Mouse (Mus musculus) heart, embryonic 12.5 days (tissue): Measurements from ENCODE around the gene Cpeb3. TPM values are rescaled to one million over a fixed set of nuclear protein-coding genes. Genes with fewer than 3 reads are reported as not detected.
"Not testable (repeated sequence)": the region's sequence is repeated elsewhere in the genome, so short reads cannot be mapped to it uniquely, and the experiment has no call there.

Source experiments
- ATAC-seq: fragments of 200-750 bp; cut with Nextera tagmentation; 2 replicates; pipeline ENCODE4 v1.8.0; 2017; ENCODE audit warnings: moderate TSS enrichment, moderate library complexity; ENCODE audit not compliant: insufficient number of reproducible peaks, low FRiP score
- H3K27ac ChIP-seq: fragments of 300-500 bp; sonication (generic); 2 replicates; pipeline ENCODE4 v1.5.1; 2016; ENCODE audit warnings: mild to moderate bottlenecking, moderate library complexity; ENCODE audit not compliant: poor library complexity, severe bottlenecking
- H3K27me3 ChIP-seq: fragments of 300-500 bp; sonication (generic); replicated peaks from 2 replicates; pipeline ENCODE4 v1.6.1; 2016; ENCODE audit warnings: mild to moderate bottlenecking, moderate library complexity
- H3K36me3 ChIP-seq: fragments of 300-500 bp; sonication (generic); 2 replicates; pipeline ENCODE4 v1.6.1; 2016; ENCODE audit warnings: mild to moderate bottlenecking, moderate library complexity
- H3K4me1 ChIP-seq: fragments of 300-500 bp; sonication (generic); replicated peaks from 2 replicates; pipeline ENCODE4 v1.6.1; 2016; ENCODE audit warnings: mild to moderate bottlenecking
- H3K4me2 ChIP-seq: fragments of 300-500 bp; sonication (generic); 2 replicates; pipeline ENCODE4 v1.6.1; 2016; ENCODE audit warnings: mild to moderate bottlenecking, moderate library complexity
- H3K4me3 ChIP-seq: fragments of 300-500 bp; sonication (generic); 2 replicates; pipeline ENCODE4 v1.5.1; 2016; ENCODE audit warnings: mild to moderate bottlenecking
- H3K9ac ChIP-seq: fragments of 300-500 bp; sonication (generic); 2 replicates; pipeline ENCODE4 v1.6.1; 2016; ENCODE audit warnings: mild to moderate bottlenecking, moderate library complexity
- H3K9me3 ChIP-seq: fragments of 300-500 bp; sonication (generic); replicated peaks from 2 replicates; pipeline ENCODE4 v1.6.1; 2016; ENCODE audit warnings: mild to moderate bottlenecking, moderate library complexity
- WGBS: fragments of 180-500 bp; shearing (Covaris S2); methylation state at CpG from one replicate; pipeline ENCODE4 v1.1.7; 2016; 5-methylcytosine and 5-hydroxymethylcytosine counted together
- polyA plus RNA-seq: library from polyadenylated mRNA; unstranded; fragments of >200 nt; fragmentation: Nextera tagmentation; extraction: Ambion mirVana; gene quantifications from 2 replicates; pipeline ENCODE4 v1.2.1, GENCODE M21; 2016

The Cpeb3 gene
- polyA plus RNA-seq, 1 experiment from 2014 or later = 6.8 TPM

DNA sequence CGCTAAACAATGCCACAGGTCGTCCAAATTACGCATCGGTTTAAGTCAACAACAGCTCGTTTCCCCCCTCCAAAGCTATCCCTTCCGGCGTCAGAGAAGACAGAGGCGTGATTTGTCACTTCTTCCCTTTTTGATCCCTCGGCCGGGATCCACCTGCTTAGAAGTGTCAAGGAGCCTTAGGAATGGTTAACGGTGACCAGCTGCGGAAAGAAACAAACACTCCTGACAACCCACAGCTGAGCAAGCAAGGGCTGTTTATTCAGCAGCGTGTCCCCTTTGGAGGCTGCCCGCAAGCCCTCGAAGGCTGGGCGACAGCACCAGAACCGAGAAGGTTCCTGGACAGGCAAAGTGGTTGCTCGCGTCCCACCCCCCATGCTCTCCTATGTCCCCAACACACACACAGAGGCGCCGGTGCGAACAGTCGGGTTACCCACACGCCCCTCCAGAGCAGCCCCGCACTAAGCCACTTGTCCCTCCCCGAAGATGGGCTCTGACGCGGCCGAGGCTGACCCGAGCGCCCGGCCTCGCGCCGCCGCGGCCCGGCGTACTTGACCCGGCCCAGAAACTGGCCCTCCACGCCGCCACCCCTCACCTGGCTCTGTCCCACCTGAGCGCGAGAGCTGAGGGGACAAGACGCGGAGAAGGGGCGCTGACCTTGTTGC lies 1.6 kb downstream of the Cpeb3 start:
- peak overlapping the region; percentile 91 for H3K4me2 ChIP-seq
- under 1% methylated on average over 47 of the region's 47 CpGs for WGBS
- H3K27ac ChIP-seq = peak overlapping the region; percentile 84
- H3K4me3 ChIP-seq = peak overlapping the region; percentile 92
- H3K9me3 ChIP-seq = no peaks in the 10 kb centered on the region
- peak overlapping the region; percentile 99 for H3K9ac ChIP-seq
- peak; percentile 67 for ATAC-seq
- no peaks in the 10 kb centered on the region for H3K27me3 ChIP-seq
- peaks cover 13% of the 10 kb centered on the region for H3K36me3 ChIP-seq
- H3K4me1 ChIP-seq = peaks cover 13% of the 10 kb centered on the region

DNA sequence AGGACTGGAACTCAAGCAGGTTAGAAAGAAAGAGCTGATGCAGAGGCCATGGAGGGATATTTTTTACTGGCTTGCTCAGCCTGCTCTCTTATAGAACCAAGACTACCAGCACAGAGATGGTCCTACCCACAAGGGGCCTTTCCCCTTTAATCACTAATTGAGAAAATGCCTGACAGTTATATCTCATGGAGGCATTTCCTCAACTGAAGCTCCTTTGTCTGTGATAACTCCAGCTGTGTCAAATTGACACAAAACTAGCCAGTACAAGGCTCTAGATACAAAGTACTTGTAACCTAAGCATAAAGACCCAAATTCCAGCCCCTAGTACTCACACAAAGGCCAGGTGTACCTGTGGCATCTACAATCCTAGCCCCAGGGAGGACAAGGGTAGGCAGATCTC lies 3.2 kb downstream of the Cpeb3 start:
- ATAC-seq, H3K27me3 ChIP-seq, H3K9ac ChIP-seq, H3K4me3 ChIP-seq, H3K4me2 ChIP-seq, H3K27ac ChIP-seq, H3K9me3 ChIP-seq, H3K36me3 ChIP-seq: not testable (repeated sequence)
- H3K4me1 ChIP-seq = peaks cover 15% of the 10 kb centered on the region

DNA sequence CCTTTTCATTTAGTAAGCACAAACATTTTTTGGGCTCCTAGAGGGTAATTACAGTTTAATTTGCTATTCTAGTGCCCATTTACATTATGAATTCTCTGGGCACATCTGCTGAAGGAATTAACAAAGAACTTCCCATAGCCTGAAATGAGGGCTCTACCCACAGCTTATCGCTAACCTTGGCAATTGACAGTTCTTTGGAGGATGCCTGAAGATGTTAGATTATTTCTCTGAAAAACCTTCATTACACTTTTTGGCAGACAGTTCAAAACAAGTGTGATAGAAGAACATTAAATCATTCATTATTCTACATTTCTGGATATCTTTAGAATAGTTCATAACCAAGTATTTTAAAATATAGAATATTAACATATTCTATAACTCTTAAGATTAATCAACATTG lies 5.0 kb downstream of the Cpeb3 start:
- Histone ChIP-seq H3K9ac (no peak overlapping the region), H3K36me3 (no peaks in the 10 kb centered on the region), H3K27ac (no peak overlapping the region), H3K4me1 (peaks cover 7% of the 10 kb centered on the region; the same call in 1 of the 2 replicates), H3K4me2 (no peak overlapping the region), H3K4me3 (no peak overlapping the region), H3K9me3 (no peaks in the 10 kb centered on the region), H3K27me3 (no peaks in the 10 kb centered on the region)
- no peak for ATAC-seq
- 87% methylated on average over 1 of the region's 1 CpGs for WGBS

DNA sequence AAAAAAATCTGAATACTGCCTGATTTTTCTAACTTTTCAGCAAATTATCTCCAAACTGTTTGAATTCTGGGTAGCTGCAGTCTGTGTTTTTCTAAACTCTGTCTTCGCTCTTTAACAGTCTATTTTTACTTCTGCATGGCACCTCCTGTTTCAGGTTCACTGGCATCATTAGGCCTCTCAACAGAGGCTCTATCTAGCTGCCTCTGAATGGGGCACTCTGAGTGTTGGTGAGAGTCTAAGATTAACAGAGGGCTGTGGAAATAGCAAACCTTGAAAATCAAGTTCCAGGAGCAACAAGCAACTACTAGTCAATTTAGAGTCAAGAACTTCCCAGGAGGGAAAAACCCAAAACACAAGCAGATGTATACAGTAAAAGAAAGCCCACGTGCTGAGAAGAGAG lies 8.5 kb downstream of the Cpeb3 start:
- no peak for ATAC-seq
- H3K27ac ChIP-seq = no peak overlapping the region
- peaks cover 7% of the 10 kb centered on the region; the same call in 1 of the 2 replicates for H3K4me1 ChIP-seq
- H3K36me3 ChIP-seq = no peaks in the 10 kb centered on the region
- H3K4me2 ChIP-seq = no peak overlapping the region
- no peaks in the 10 kb centered on the region for H3K27me3 ChIP-seq
- H3K9ac ChIP-seq = peak overlapping the region; percentile 47; the same call in 1 of the 2 replicates
- 56% methylated on average over 2 of the region's 2 CpGs for WGBS
- no peaks in the 10 kb centered on the region for H3K9me3 ChIP-seq
- H3K4me3 ChIP-seq = no peak overlapping the region

DNA sequence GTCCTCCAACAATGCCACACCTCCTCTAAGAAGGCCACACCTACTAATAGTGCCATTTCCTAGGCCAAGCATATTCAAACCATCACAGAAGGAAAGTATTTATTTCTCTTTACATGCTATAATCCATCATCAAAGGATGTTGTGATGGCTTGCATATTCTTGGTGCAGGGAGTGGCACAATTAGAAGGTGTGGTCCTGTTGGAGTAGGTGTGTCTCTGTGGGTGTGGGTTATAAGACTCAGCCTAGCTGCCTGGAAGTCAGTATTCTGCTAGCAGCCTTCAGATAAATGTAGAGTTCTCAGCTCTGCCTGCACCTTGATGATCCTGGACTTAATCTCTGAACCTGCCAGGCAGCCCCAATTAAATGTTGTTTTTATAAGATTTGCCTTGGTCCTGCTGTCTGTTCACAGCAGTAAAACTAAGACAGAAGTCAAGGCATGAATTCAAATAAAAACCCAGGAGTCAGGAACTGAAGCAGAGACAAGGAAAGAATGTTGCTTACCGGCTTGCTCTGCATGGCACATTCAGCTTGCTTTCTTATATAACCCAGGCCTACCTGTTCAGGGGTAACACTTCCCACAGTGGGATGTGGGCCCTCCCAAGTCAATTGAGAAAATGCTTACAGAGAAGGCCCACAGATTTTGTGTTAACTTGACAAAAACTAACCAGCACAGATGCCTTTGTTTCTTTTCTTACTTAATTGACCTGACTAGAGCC lies 10.1 kb downstream of the Cpeb3 start:
- no peaks in the 10 kb centered on the region for H3K9me3 ChIP-seq
- ATAC-seq = no peak
- H3K36me3 ChIP-seq = no peaks in the 10 kb centered on the region
- H3K27ac ChIP-seq = no peak overlapping the region
- H3K4me1 ChIP-seq = peaks cover 8% of the 10 kb centered on the region; the same call in 1 of the 2 replicates
- H3K9ac ChIP-seq = no peak overlapping the region
- no peak overlapping the region for H3K4me3 ChIP-seq
- H3K4me2 ChIP-seq = no peak overlapping the region
- 59% methylated on average over 1 of the region's 1 CpGs for WGBS
- no peaks in the 10 kb centered on the region for H3K27me3 ChIP-seq

DNA sequence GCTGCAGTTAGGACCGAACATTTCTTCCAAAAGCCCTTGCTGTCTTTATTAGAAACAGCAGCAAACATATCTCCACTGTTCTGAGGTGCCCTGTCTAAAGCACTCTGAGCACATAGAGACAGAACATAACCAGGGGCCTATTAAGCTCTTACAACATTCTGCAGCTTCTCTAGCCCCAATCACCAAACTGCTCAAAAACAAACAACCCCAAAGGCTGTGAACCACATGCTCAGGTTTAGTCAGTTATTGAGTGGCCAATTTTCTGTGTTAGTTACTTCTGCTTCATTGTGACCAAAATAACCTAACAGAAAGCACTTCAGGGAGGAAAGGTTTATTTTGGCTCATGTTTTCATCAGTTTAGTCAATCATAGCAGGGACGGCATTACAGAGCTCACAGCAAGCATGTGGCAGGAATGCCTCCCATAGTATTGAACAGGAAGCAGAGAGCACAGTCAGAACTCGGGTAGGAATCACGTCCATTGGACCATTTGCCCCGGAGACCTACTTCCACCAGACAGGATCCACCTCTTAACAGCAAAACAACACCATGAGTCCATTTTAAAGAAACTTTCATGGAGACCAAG lies 15.8 kb downstream of the Cpeb3 start:
- H3K4me3 ChIP-seq = no peak overlapping the region
- no peak overlapping the region for H3K4me2 ChIP-seq
- 53% methylated on average over 5 of the region's 5 CpGs for WGBS
- peak overlapping the region; percentile 47; the same call in 1 of the 2 replicates for H3K27ac ChIP-seq
- no peak for ATAC-seq
- H3K9me3 ChIP-seq = no peaks in the 10 kb centered on the region
- no peaks in the 10 kb centered on the region for H3K36me3 ChIP-seq
- peaks cover 20% of the 10 kb centered on the region for H3K4me1 ChIP-seq
- H3K9ac ChIP-seq = no peak overlapping the region
- H3K27me3 ChIP-seq = no peaks in the 10 kb centered on the region

DNA sequence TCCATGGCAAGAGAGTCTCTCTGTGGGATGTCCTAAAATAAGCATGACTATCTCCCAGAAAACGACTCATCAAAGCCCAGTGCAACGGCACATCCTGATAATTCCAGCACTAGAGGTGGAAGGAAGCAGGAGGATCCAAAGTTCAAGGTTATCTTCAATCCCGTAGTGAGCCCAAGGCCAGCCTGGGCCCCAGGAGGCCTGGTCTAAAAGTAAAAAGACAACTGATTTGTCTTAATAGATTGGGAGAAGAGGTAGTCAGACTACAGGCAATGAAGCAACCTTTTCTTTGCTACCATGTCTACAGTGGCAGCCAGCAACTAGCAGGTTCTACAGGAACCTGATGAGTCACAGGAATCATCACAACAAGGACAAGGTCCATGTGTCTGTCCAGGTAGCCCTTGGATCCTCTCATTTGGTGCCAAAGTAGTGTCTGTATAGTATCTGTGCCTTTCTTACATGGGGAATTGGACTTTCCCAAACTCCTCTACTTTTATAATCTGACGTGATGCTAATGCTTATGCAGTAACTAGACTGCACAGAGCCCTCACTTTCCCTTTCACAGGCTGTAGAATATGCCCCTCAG lies 19.9 kb downstream of the Cpeb3 start:
- 38% methylated on average over 4 of the region's 4 CpGs for WGBS
- no peaks in the 10 kb centered on the region for H3K9me3 ChIP-seq
- no peak for ATAC-seq
- H3K4me3 ChIP-seq = no peak overlapping the region
- peaks cover 20% of the 10 kb centered on the region for H3K4me1 ChIP-seq
- H3K27me3 ChIP-seq = no peaks in the 10 kb centered on the region
- no peak overlapping the region for H3K27ac ChIP-seq
- no peak overlapping the region for H3K4me2 ChIP-seq
- no peak overlapping the region for H3K9ac ChIP-seq
- H3K36me3 ChIP-seq = no peaks in the 10 kb centered on the region

DNA sequence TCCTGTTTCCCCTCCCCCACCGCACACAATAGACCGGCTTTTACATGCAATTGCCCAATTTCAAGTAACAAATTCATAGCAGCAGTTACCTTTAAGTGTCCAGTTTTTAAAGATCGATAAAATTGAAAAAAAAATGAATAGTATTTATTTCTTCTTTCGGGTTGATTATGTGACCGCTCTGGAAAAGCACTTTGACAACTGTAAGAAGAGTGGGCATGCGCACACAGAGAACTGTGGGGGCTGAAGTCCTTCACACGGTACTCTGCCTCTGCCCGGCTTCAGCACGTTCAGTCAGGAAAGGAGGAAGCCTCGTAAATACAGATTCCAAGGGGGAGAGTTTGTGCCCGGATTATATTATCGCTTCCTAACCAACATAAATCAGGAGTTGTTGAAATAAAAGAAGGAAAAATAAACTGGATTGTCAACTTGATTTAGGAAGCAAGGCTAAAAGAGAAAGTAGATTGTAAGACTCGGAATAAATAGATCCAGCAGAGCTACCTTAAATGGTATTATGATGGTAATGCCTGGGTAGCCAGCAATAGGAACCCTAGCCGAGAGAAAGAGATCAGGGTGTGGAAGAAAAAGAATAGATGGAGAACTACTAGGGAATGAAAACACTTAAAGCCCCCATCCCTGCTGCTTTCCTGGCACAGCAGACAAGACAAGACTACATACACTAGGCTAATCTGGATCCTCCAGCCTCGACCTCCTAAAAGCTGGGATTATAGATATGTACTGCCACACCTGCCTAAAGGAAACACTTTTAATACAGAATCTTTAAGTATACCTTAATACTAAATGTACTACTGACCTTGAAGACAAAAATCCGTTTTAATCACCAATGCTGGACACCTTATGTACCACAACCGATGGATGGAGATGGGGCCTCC lies 30.3 kb downstream of the Cpeb3 start:
- Histone ChIP-seq H3K27ac (0 out of 2 replicates have a peak overlapping the region, but pooled peaks have one; percentile 21), H3K4me2 (peak overlapping the region; percentile 66), H3K27me3 (no peaks in the 10 kb centered on the region), H3K4me1 (peaks cover 5% of the 10 kb centered on the region; the same call in 1 of the 2 replicates), H3K36me3 (no peaks in the 10 kb centered on the region), H3K9me3 (no peaks in the 10 kb centered on the region), H3K9ac (no peak overlapping the region), H3K4me3 (peak overlapping the region; percentile 41)
- ATAC-seq = peak; percentile 67; the same call in 1 of the 2 replicates
- 14% methylated on average over 17 of the region's 17 CpGs for WGBS

DNA sequence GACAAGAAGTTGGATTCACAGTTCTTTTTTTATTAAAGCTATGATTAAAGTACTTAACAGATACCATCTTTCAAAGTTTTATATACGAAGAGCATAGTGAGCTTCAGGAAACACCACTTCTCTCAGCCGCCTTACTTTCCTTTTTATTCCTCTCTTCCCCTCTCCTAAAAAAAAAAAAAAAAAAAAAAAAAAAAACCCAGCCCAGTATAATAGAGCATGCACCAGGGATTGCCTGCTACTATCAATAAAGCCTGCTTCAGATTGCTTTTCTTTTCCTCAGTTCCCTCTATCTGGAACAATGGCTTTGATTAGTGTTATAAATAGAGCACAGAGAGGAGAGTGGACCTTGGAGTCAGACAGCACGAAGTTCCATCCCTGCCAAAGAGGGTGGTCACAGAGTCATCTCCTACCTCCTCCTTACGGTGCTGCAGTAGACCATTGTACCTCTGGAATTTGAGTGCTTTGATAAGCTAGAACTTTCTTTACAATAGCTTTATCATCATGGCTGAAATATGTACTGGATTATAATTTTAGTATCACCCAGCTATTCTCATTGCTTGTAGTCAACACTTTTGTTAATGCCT lies 31.4 kb downstream of the Cpeb3 start:
- Histone ChIP-seq H3K4me1 (peaks cover 13% of the 10 kb centered on the region), H3K4me3 (peak overlapping the region; percentile 34), H3K9me3 (no peaks in the 10 kb centered on the region), H3K27me3 (no peaks in the 10 kb centered on the region), H3K36me3 (no peaks in the 10 kb centered on the region), H3K27ac (peak overlapping the region; percentile 71), H3K4me2 (peak overlapping the region; percentile 52), H3K9ac (no peak overlapping the region)
- WGBS = 29% methylated on average over 4 of the region's 4 CpGs
- no peak for ATAC-seq

DNA sequence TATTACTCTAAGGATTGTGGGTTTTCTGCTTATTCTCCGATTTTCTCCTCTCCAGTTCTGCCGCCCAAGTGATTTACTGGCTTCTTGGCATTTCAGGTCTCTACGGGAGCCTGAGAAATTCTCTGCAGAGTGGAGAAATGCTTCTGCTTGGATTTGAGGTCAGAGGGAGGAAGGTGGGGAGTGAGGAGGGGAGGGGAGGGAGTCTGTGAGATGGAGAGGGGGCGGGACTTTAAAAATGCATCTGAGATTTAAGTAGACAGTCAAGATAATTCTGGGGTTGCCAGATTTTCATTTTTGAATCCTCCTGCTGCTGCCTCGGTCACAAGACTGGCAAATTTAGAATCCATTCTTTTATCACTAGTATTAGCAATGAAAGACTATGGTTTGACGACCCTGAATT lies 32.5 kb downstream of the Cpeb3 start:
- no peak for ATAC-seq
- H3K27me3 ChIP-seq = no peaks in the 10 kb centered on the region

More for the DNA sequence above, 32.5 kb downstream of the Cpeb3 start:
- peak overlapping the region; percentile 95 for H3K4me2 ChIP-seq
- peaks cover under 1% of the 10 kb centered on the region; the same call in 1 of the 2 replicates for H3K36me3 ChIP-seq
- H3K27ac ChIP-seq = peak overlapping the region; percentile 87
- peak overlapping the region; percentile 80 for H3K4me3 ChIP-seq
- peak overlapping the region; percentile 94 for H3K9ac ChIP-seq
- no peaks in the 10 kb centered on the region for H3K9me3 ChIP-seq
- peaks cover 13% of the 10 kb centered on the region for H3K4me1 ChIP-seq
- WGBS = 8% methylated on average over 6 of the region's 6 CpGs
